Mouse (Mus musculus): ENCODE results near the gene Actc1.

GRCm38 (mm10) chr2:113997484-113997883 lies 55.9 kb downstream of the Actc1 start:
- TF ChIP-seq CTCF (IDR thresholded peaks at IDR 0.05; ENCODE audit: low read depth): no peak
- no peak for TF ChIP-seq EP300 (optimal IDR thresholded peaks at IDR 0.05)

Measured in stomach, postnatal 0 days (tissue).